Mouse (Mus musculus): ENCODE data around the gene Yif1b. TPM values are rescaled to one million over a fixed set of nuclear protein-coding genes. Genes with fewer than 3 reads are reported as not detected.
A peak's percentile ranks its signal among the peaks of the same experiment; 100 is the strongest.

Gene Yif1b
- polyA plus RNA-seq, 1 experiment from 2014 or later: 81.0 TPM

DNA sequence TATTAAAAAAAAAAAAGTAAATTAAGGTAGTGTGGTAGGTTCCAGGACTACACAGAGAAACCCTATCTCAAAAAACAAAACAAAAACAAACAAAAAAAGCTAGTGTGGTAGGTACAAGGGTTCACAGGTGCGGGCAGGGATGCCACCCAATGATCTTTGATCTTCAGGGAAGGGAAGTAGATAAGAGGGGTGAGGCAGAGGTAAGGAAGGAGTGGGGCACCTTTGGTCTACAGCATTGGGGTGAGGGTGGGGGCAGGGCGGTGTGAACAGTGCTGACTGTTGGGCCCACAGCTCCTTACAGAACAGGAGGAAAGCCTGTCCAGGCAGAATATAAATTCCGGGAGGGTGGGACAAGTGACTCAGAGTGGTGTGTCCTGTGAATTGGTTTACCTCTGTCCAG is 13.0 kb downstream of the Yif1b start:
- Histone ChIP-seq H3K4me3 (replicated peaks; ENCODE audit: low read length) (no peak overlapping the region), H3K36me3 (ENCODE audit: control insufficient read depth, insufficient read depth) (no peaks in the 10 kb centered on the region), H3K4me2 (ENCODE audit: low read length) (no peak overlapping the region), H3K27ac (ENCODE audit: low read length) (no peak overlapping the region), H3K9me3 (ENCODE audit: control insufficient read depth, low read length) (no peaks in the 10 kb centered on the region), H3K9ac (replicated peaks; ENCODE audit: low read depth, low read length) (no peak overlapping the region), H3K27me3 (replicated peaks; ENCODE audit: control insufficient read depth, insufficient read depth, low read length) (peaks cover 5% of the 10 kb centered on the region; the same call in 1 of the 2 replicates), H3K4me1 (replicated peaks; ENCODE audit: control insufficient read depth, insufficient read depth, low read length) (peaks cover 5% of the 10 kb centered on the region; the same call in 1 of the 2 replicates)
- WGBS: 90% methylated on average over 3 of the region's 3 CpGs
- ATAC-seq: no peak

DNA sequence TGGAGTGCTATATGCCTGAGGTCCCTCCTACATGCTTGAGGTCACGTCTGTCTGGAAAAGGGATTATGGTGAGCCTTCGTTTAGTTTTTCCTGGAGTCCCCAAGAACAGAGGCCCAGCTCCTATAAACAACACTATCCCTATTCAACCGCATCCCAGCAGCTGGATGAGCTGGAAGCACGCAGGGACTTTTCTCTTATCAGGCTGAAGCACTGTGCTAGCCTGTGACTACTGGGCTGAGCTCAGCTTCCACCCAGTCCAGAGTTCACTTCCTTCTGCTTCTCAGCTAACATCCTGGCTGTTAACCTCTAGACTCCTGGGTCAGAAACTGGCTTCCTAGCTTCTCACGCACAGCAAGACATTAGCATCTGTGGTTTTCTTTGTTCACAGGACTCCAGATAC is 15.7 kb downstream of the Yif1b start:
- Histone ChIP-seq H3K4me3 (replicated peaks; ENCODE audit: low read length) (no peak overlapping the region), H3K27ac (ENCODE audit: low read length) (no peak overlapping the region), H3K27me3 (replicated peaks; ENCODE audit: control insufficient read depth, insufficient read depth, low read length) (no peaks in the 10 kb centered on the region), H3K9ac (replicated peaks; ENCODE audit: low read depth, low read length) (no peak overlapping the region), H3K9me3 (ENCODE audit: control insufficient read depth, low read length) (no peaks in the 10 kb centered on the region), H3K4me1 (replicated peaks; ENCODE audit: control insufficient read depth, insufficient read depth, low read length) (no peaks in the 10 kb centered on the region), H3K4me2 (ENCODE audit: low read length) (no peak overlapping the region), H3K36me3 (ENCODE audit: control insufficient read depth, insufficient read depth) (no peaks in the 10 kb centered on the region)
- WGBS: 47% methylated on average over 5 of the region's 5 CpGs
- no peak for ATAC-seq

DNA sequence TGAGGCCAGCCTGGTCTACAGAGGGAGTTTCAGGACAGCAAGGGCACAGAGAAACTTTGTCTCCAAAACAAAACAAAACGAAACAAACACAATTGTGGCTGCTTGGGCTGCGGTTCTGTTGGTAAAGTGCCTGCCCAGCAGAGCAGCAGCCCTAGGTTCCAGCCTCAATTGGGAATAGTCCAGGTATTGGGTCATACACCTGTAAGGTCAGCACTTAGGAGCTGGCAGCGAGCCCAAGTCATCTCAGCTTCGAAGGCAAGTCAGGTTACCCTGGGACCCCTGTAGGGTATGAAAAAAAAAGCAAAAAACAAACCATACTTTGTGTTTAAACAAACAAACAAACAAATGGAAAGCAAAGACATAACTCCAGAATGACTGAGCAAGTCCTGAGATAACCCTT is 17.7 kb downstream of the Yif1b start:
- H3K9ac ChIP-seq (replicated peaks; ENCODE audit: low read depth, low read length): no peak overlapping the region
- H3K4me3 ChIP-seq (replicated peaks; ENCODE audit: low read length): no peak overlapping the region
- ATAC-seq: no peak
- no peaks in the 10 kb centered on the region for H3K9me3 ChIP-seq (ENCODE audit: control insufficient read depth, low read length)
- H3K27ac ChIP-seq (ENCODE audit: low read length): no peak overlapping the region
- H3K4me1 ChIP-seq (replicated peaks; ENCODE audit: control insufficient read depth, insufficient read depth, low read length): peaks cover 4% of the 10 kb centered on the region; the same call in 1 of the 2 replicates
- no peaks in the 10 kb centered on the region for H3K36me3 ChIP-seq (ENCODE audit: control insufficient read depth, insufficient read depth)
- no peak overlapping the region for H3K4me2 ChIP-seq (ENCODE audit: low read length)
- WGBS: 84% methylated on average over 4 of the region's 4 CpGs
- no peaks in the 10 kb centered on the region for H3K27me3 ChIP-seq (replicated peaks; ENCODE audit: control insufficient read depth, insufficient read depth, low read length)

DNA sequence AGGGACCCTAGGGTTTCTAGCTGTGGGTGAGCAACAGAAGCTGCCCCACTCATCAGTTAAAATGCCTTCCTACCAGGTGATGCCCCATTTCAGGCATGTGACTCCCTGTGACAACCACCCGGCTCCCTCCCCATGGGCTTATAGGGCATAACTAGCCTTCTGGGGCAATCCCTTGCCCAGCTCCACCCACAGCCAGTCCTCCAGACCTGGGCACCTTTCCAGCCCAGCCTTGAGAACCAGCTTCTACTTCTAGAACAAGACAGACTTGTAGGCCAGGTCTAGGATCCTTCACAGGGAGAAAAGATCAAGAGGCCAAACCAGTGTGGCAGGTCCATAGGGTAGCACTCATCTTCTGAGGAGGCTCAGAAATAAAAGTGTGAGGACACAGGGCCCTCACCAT is 19.2 kb downstream of the Yif1b start:
- Histone ChIP-seq H3K9ac (replicated peaks; ENCODE audit: low read depth, low read length) (no peak overlapping the region), H3K27ac (ENCODE audit: low read length) (no peak overlapping the region), H3K4me3 (replicated peaks; ENCODE audit: low read length) (no peak overlapping the region), H3K36me3 (ENCODE audit: control insufficient read depth, insufficient read depth) (no peaks in the 10 kb centered on the region), H3K9me3 (ENCODE audit: control insufficient read depth, low read length) (no peaks in the 10 kb centered on the region), H3K4me1 (replicated peaks; ENCODE audit: control insufficient read depth, insufficient read depth, low read length) (peaks cover 4% of the 10 kb centered on the region; the same call in 1 of the 2 replicates), H3K4me2 (ENCODE audit: low read length) (no peak overlapping the region), H3K27me3 (replicated peaks; ENCODE audit: control insufficient read depth, insufficient read depth, low read length) (no peaks in the 10 kb centered on the region)
- ATAC-seq: no peak
- 69% methylated on average over 1 of the region's 1 CpGs for WGBS

DNA sequence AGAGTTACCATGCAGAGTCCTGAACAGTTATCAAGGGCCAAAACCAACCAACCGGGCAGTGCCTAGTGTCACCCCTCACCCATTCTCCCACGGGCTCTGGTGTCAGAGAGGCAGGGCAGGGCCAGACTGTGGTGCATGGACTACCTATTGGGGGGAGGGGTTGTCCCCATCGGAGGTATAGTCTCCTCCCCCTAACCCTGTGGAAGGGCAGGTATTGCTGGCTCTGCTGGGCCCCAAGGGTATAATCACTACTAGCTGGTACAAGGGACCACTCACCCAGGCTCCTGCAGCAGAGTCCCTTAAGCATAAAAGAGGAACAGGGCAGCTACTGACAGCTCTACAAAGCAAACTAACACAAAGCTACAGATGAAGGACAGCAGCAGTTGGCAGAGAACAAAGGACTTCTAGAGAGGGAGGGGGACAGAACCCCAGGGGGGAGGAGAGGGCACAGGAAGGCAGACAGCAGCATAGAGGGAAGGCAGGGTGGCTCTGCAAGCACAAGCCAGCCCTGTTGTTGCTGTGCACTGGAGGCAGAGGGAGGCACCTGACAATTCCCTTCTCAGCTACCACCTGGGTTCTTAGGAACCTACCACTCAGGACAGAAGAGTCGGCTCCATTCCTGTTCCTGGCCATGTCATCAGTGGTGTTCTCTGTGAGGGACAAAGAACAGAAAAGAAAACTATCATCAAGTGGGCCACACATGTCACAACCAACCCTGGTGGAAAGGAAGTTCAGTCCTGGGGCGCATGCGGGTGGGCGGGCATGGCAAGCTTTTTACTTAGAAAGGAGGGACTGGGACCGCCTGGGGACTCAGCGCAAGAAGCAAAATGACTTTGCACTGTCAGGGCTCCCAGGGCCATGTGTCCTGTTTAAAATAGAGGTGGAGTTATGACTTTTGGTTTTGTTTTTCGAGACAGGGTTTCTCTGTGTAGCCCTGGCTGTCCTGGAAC is 21.9 kb downstream of the Yif1b start:
- ATAC-seq: peak; percentile 47
- Histone ChIP-seq H3K4me3 (replicated peaks; ENCODE audit: low read length) (no peak overlapping the region), H3K9ac (replicated peaks; ENCODE audit: low read depth, low read length) (no peak overlapping the region), H3K36me3 (ENCODE audit: control insufficient read depth, insufficient read depth) (no peaks in the 10 kb centered on the region), H3K27me3 (replicated peaks; ENCODE audit: control insufficient read depth, insufficient read depth, low read length) (no peaks in the 10 kb centered on the region), H3K4me1 (replicated peaks; ENCODE audit: control insufficient read depth, insufficient read depth, low read length) (peaks cover 4% of the 10 kb centered on the region; the same call in 1 of the 2 replicates), H3K4me2 (ENCODE audit: low read length) (no peak overlapping the region), H3K9me3 (ENCODE audit: control insufficient read depth, low read length) (no peaks in the 10 kb centered on the region), H3K27ac (ENCODE audit: low read length) (no peak overlapping the region)
- WGBS: 66% methylated on average over 10 of the region's 10 CpGs

DNA sequence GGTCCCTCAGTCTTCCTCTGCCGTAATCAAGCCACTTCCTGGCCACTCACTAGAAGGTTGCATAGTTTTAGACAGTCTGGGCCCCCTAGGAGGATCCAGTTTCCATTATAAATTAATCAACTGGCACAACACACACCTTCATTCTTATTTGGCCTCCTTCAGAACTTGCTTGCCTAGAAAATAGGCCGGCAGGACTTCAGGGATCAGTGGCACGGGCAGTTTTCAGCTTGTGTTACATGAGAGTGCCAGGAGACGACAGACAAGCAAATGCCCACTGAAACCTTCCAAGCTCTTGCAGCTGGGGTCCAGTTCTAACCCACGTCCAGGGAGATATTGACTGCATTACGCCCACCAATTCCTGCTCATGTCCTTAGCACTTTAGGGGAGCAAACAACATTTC is 24.0 kb downstream of the Yif1b start:
- Histone ChIP-seq H3K4me1 (replicated peaks; ENCODE audit: control insufficient read depth, insufficient read depth, low read length) (peaks cover 4% of the 10 kb centered on the region; the same call in 1 of the 2 replicates), H3K4me2 (ENCODE audit: low read length) (no peak overlapping the region), H3K9me3 (ENCODE audit: control insufficient read depth, low read length) (no peaks in the 10 kb centered on the region), H3K36me3 (ENCODE audit: control insufficient read depth, insufficient read depth) (no peaks in the 10 kb centered on the region), H3K27ac (ENCODE audit: low read length) (no peak overlapping the region), H3K9ac (replicated peaks; ENCODE audit: low read depth, low read length) (no peak overlapping the region), H3K27me3 (replicated peaks; ENCODE audit: control insufficient read depth, insufficient read depth, low read length) (no peaks in the 10 kb centered on the region), H3K4me3 (replicated peaks; ENCODE audit: low read length) (no peak overlapping the region)
- ATAC-seq: no peak
- WGBS: 87% methylated on average over 6 of the region's 6 CpGs

DNA sequence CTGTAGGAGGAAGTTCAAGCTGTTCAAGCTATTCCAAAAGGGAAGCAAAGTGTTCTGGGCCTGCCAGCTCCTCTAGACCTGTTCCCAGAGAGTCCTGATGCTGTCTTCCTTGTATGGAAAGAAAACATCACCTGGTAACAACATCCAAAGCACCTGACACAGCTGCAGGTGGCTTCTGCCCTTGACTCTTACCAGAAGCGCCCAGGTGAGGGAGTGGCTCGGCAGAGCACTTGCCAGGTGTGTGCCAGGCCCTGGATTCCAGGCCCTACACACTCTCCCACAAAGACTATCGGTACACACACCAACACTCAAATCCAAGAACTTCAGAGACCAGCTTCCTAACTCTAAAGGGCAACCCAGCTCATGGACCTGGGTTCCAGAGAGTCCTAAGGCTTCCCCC is 25.7 kb downstream of the Yif1b start:
- H3K4me2 ChIP-seq (ENCODE audit: low read length): no peak overlapping the region
- 88% methylated on average over 3 of the region's 3 CpGs for WGBS
- no peak overlapping the region for H3K27ac ChIP-seq (ENCODE audit: low read length)
- no peak overlapping the region for H3K9ac ChIP-seq (replicated peaks; ENCODE audit: low read depth, low read length)
- no peaks in the 10 kb centered on the region for H3K27me3 ChIP-seq (replicated peaks; ENCODE audit: control insufficient read depth, insufficient read depth, low read length)
- ATAC-seq: no peak
- no peak overlapping the region for H3K4me3 ChIP-seq (replicated peaks; ENCODE audit: low read length)
- no peaks in the 10 kb centered on the region for H3K9me3 ChIP-seq (ENCODE audit: control insufficient read depth, low read length)
- no peaks in the 10 kb centered on the region for H3K36me3 ChIP-seq (ENCODE audit: control insufficient read depth, insufficient read depth)
- H3K4me1 ChIP-seq (replicated peaks; ENCODE audit: control insufficient read depth, insufficient read depth, low read length): peaks cover 4% of the 10 kb centered on the region; the same call in 1 of the 2 replicates

DNA sequence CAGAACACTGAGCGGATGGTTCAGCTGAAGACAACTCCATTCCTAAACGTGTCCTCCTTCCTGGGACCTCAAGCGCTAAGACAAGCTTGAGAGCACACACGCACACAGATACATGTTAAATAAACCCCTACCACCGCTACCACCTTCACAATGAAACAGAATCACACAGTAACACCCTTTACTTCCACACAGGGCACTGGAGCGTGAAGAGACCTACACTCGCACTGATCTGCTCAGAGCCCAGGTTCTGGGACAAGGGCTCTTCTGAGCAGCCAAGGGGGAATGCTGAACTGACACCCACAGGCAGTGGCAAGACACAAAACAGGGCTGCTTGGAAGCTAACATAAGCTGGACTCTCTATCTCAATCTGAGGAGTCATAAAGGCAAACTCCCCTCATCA is 27.5 kb downstream of the Yif1b start:
- Histone ChIP-seq H3K4me3 (replicated peaks; ENCODE audit: low read length) (no peak overlapping the region), H3K9me3 (ENCODE audit: control insufficient read depth, low read length) (no peaks in the 10 kb centered on the region), H3K36me3 (ENCODE audit: control insufficient read depth, insufficient read depth) (no peaks in the 10 kb centered on the region), H3K27ac (ENCODE audit: low read length) (no peak overlapping the region), H3K27me3 (replicated peaks; ENCODE audit: control insufficient read depth, insufficient read depth, low read length) (no peaks in the 10 kb centered on the region), H3K4me2 (ENCODE audit: low read length) (no peak overlapping the region), H3K9ac (replicated peaks; ENCODE audit: low read depth, low read length) (no peak overlapping the region), H3K4me1 (replicated peaks; ENCODE audit: control insufficient read depth, insufficient read depth, low read length) (0 out of 2 replicates have a peak, but pooled peaks cover under 1% of the 10 kb centered on the region)
- 82% methylated on average over 7 of the region's 7 CpGs for WGBS
- ATAC-seq: no peak

DNA sequence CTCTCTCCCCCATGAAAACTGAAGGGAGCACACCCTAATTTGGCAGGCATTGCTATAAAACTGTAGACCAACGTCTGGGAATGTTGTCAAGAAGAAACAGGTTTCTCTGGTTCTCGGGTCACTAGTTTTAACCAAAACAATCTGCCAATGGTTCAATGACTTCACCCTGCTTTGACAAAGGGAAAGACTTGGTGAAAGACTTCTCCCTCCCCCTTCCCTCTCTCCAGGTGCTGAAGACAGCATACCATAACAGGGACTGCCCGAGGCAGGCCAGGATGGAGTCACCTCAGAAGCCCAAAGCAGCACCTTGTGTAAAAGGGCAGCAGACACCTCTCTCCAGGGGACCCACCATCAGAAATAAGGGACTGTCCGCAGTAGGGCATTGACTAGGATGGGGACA is 28.8 kb downstream of the Yif1b start:
- H3K36me3 ChIP-seq (ENCODE audit: control insufficient read depth, insufficient read depth): no peaks in the 10 kb centered on the region
- H3K9ac ChIP-seq (replicated peaks; ENCODE audit: low read depth, low read length): no peak overlapping the region
- H3K4me3 ChIP-seq (replicated peaks; ENCODE audit: low read length): no peak overlapping the region
- H3K27me3 ChIP-seq (replicated peaks; ENCODE audit: control insufficient read depth, insufficient read depth, low read length): no peaks in the 10 kb centered on the region
- H3K27ac ChIP-seq (ENCODE audit: low read length): no peak overlapping the region
- no peaks in the 10 kb centered on the region for H3K9me3 ChIP-seq (ENCODE audit: control insufficient read depth, low read length)
- 56% methylated on average over 4 of the region's 4 CpGs for WGBS
- H3K4me2 ChIP-seq (ENCODE audit: low read length): no peak overlapping the region
- H3K4me1 ChIP-seq (replicated peaks; ENCODE audit: control insufficient read depth, insufficient read depth, low read length): peaks cover 9% of the 10 kb centered on the region; the same call in 1 of the 2 replicates
- no peak for ATAC-seq
